Mouse (Mus musculus): ENCODE measurements at regions not wholly inside any gene's neighbourhood (a gene's known extent, or its start where the extent isn't known, plus 50 kb on each side); places are given as distances from the start of the nearest gene placed in this dataset.

GRCm38 (mm10) chr4:7559867-7560832 lies 678.7 kb downstream of the Car8 start:
- H3K27me3 ChIP-seq (ENCODE audit: control insufficient read depth, insufficient read depth, low read length): no peaks in the 10 kb centered on the region
- WGBS: 81% methylated on average over 7 of the region's 7 CpGs
- H3K4me1 ChIP-seq (ENCODE audit: control insufficient read depth, insufficient read depth, low read length): no peaks in the 10 kb centered on the region
- DNase-seq (ENCODE audit: low spot score, missing footprints) (no peak), ATAC-seq (ENCODE audit: low FRiP score) (no peak)
- H3K27ac ChIP-seq (ENCODE audit: low read depth, low read length): no peak overlapping the region
- H3K36me3 ChIP-seq (ENCODE audit: control insufficient read depth, insufficient read depth, low read length): no peaks in the 10 kb centered on the region
- H3K4me3 ChIP-seq (ENCODE audit: low read depth, low read length): no peak overlapping the region
- H3K9ac ChIP-seq (ENCODE audit: low read length): no peak overlapping the region
- H3K4me2 ChIP-seq: no peak overlapping the region
- no peaks in the 10 kb centered on the region for H3K9me3 ChIP-seq (ENCODE audit: control insufficient read depth, low read length)

GRCm38 (mm10) chr4:7558721-7559120 lies 680.1 kb downstream of the Car8 start:
- Histone ChIP-seq H3K9me3 (ENCODE audit: control insufficient read depth, low read length) (no peaks in the 10 kb centered on the region), H3K4me3 (ENCODE audit: low read depth, low read length) (no peak overlapping the region), H3K27ac (ENCODE audit: low read depth, low read length) (no peak overlapping the region), H3K4me2 (no peak overlapping the region), H3K27me3 (ENCODE audit: control insufficient read depth, insufficient read depth, low read length) (no peaks in the 10 kb centered on the region), H3K36me3 (ENCODE audit: control insufficient read depth, insufficient read depth, low read length) (no peaks in the 10 kb centered on the region), H3K4me1 (ENCODE audit: control insufficient read depth, insufficient read depth, low read length) (no peaks in the 10 kb centered on the region), H3K9ac (ENCODE audit: low read length) (no peak overlapping the region)
- WGBS: 93% methylated on average over 2 of the region's 2 CpGs
- ATAC-seq (ENCODE audit: low FRiP score) (no peak), DNase-seq (ENCODE audit: low spot score, missing footprints) (no peak)

- no peaks in the 10 kb centered on the region for H3K9me3 ChIP-seq (ENCODE audit: control insufficient read depth, low read length)
- H3K4me1 ChIP-seq (ENCODE audit: control insufficient read depth, insufficient read depth, low read length): no peaks in the 10 kb centered on the region
These were observed 704.5 kb downstream of the Car8 start for GRCm38 (mm10) chr4:7534301-7534700.

GRCm38 (mm10) chr4:7527718-7528117 lies 711.1 kb downstream of the Car8 start:
- Histone ChIP-seq H3K9ac (ENCODE audit: low read length) (no peak overlapping the region), H3K27ac (ENCODE audit: low read depth, low read length) (no peak overlapping the region), H3K4me3 (ENCODE audit: low read depth, low read length) (no peak overlapping the region), H3K9me3 (ENCODE audit: control insufficient read depth, low read length) (no peaks in the 10 kb centered on the region), H3K4me2 (no peak overlapping the region), H3K27me3 (ENCODE audit: control insufficient read depth, insufficient read depth, low read length) (no peaks in the 10 kb centered on the region), H3K36me3 (ENCODE audit: control insufficient read depth, insufficient read depth, low read length) (no peaks in the 10 kb centered on the region), H3K4me1 (ENCODE audit: control insufficient read depth, insufficient read depth, low read length) (no peaks in the 10 kb centered on the region)
- 83% methylated on average over 2 of the region's 2 CpGs for WGBS
- DNase-seq (ENCODE audit: low spot score, missing footprints) (no peak), ATAC-seq (ENCODE audit: low FRiP score) (no peak)

More at GRCm38 (mm10) chr4:7534301-7534700, 704.5 kb downstream of the Car8 start:
- DNase-seq (ENCODE audit: low spot score, missing footprints) (no peak), ATAC-seq (ENCODE audit: low FRiP score) (no peak)
- no peak overlapping the region for H3K4me3 ChIP-seq (ENCODE audit: low read depth, low read length)
- H3K4me2 ChIP-seq: no peak overlapping the region
- H3K9ac ChIP-seq (ENCODE audit: low read length): no peak overlapping the region
- WGBS: 88% methylated on average over 4 of the region's 4 CpGs
- H3K27me3 ChIP-seq (ENCODE audit: control insufficient read depth, insufficient read depth, low read length): no peaks in the 10 kb centered on the region
- no peak overlapping the region for H3K27ac ChIP-seq (ENCODE audit: low read depth, low read length)
- no peaks in the 10 kb centered on the region for H3K36me3 ChIP-seq (ENCODE audit: control insufficient read depth, insufficient read depth, low read length)

GRCm38 (mm10) chr4:7513081-7513480 lies 725.8 kb downstream of the Car8 start:
- no peak for ATAC-seq (ENCODE audit: low FRiP score)
- Histone ChIP-seq H3K4me3 (ENCODE audit: low read depth, low read length) (no peak overlapping the region), H3K9ac (ENCODE audit: low read length) (no peak overlapping the region), H3K4me1 (ENCODE audit: control insufficient read depth, insufficient read depth, low read length) (no peaks in the 10 kb centered on the region), H3K9me3 (ENCODE audit: control insufficient read depth, low read length) (no peaks in the 10 kb centered on the region), H3K27ac (ENCODE audit: low read depth, low read length) (no peak overlapping the region), H3K4me2 (no peak overlapping the region), H3K27me3 (ENCODE audit: control insufficient read depth, insufficient read depth, low read length) (no peaks in the 10 kb centered on the region), H3K36me3 (ENCODE audit: control insufficient read depth, insufficient read depth, low read length) (no peaks in the 10 kb centered on the region)
- WGBS: 92% methylated on average over 1 of the region's 1 CpGs
- DNase-seq (ENCODE audit: low spot score, missing footprints): no peak

- no peaks in the 10 kb centered on the region for H3K4me1 ChIP-seq (ENCODE audit: control insufficient read depth, insufficient read depth, low read length)
- DNase-seq (ENCODE audit: low spot score, missing footprints) (no peak), ATAC-seq (ENCODE audit: low FRiP score) (no peak)
- H3K36me3 ChIP-seq (ENCODE audit: control insufficient read depth, insufficient read depth, low read length): no peaks in the 10 kb centered on the region
- no peak overlapping the region for H3K27ac ChIP-seq (ENCODE audit: low read depth, low read length)
- H3K4me3 ChIP-seq (ENCODE audit: low read depth, low read length): no peak overlapping the region
- H3K4me2 ChIP-seq: no peak overlapping the region
- no peaks in the 10 kb centered on the region for H3K27me3 ChIP-seq (ENCODE audit: control insufficient read depth, insufficient read depth, low read length)
- H3K9me3 ChIP-seq (ENCODE audit: control insufficient read depth, low read length): no peaks in the 10 kb centered on the region
- no peak overlapping the region for H3K9ac ChIP-seq (ENCODE audit: low read length)
These were observed 753.3 kb downstream of the Car8 start for GRCm38 (mm10) chr4:7485552-7485951.

GRCm38 (mm10) chr4:7455130-7455529 lies 783.7 kb downstream of the Car8 start:
- H3K27me3 ChIP-seq (ENCODE audit: control insufficient read depth, insufficient read depth, low read length): no peaks in the 10 kb centered on the region
- no peak overlapping the region for H3K27ac ChIP-seq (ENCODE audit: low read depth, low read length)
- H3K4me3 ChIP-seq (ENCODE audit: low read depth, low read length): no peak overlapping the region
- H3K9ac ChIP-seq (ENCODE audit: low read length): no peak overlapping the region
- no peak for ATAC-seq (ENCODE audit: low FRiP score)
- no peaks in the 10 kb centered on the region for H3K36me3 ChIP-seq (ENCODE audit: control insufficient read depth, insufficient read depth, low read length)
- no peak overlapping the region for H3K4me2 ChIP-seq
- 37% methylated on average over 9 of the region's 9 CpGs for WGBS
- H3K9me3 ChIP-seq (ENCODE audit: control insufficient read depth, low read length): no peaks in the 10 kb centered on the region
- 0 out of 2 replicates have a peak, but pooled peaks cover 2% of the 10 kb centered on the region for H3K4me1 ChIP-seq (ENCODE audit: control insufficient read depth, insufficient read depth, low read length)
- DNase-seq (ENCODE audit: low spot score, missing footprints): no peak

GRCm38 (mm10) chr4:7452678-7453077 lies 786.2 kb downstream of the Car8 start:
- 0 out of 2 replicates have a peak, but pooled peaks have one; percentile 40 for ATAC-seq (ENCODE audit: low FRiP score)
- no peak for DNase-seq (ENCODE audit: low spot score, missing footprints)

GRCm38 (mm10) chr4:7450991-7451390 lies 787.9 kb downstream of the Car8 start:
- 0 out of 2 replicates have a peak, but pooled peaks cover 2% of the 10 kb centered on the region for H3K4me1 ChIP-seq (ENCODE audit: control insufficient read depth, insufficient read depth, low read length)
- no peaks in the 10 kb centered on the region for H3K27me3 ChIP-seq (ENCODE audit: control insufficient read depth, insufficient read depth, low read length)
- 59% methylated on average over 1 of the region's 1 CpGs for WGBS
- no peaks in the 10 kb centered on the region for H3K36me3 ChIP-seq (ENCODE audit: control insufficient read depth, insufficient read depth, low read length)
- no peak overlapping the region for H3K27ac ChIP-seq (ENCODE audit: low read depth, low read length)
- DNase-seq (ENCODE audit: low spot score, missing footprints): no peak
- no peak for ATAC-seq (ENCODE audit: low FRiP score)
- H3K4me2 ChIP-seq: no peak overlapping the region
- H3K4me3 ChIP-seq (ENCODE audit: low read depth, low read length): no peak overlapping the region
- H3K9ac ChIP-seq (ENCODE audit: low read length): no peak overlapping the region
- H3K9me3 ChIP-seq (ENCODE audit: control insufficient read depth, low read length): no peaks in the 10 kb centered on the region

More at GRCm38 (mm10) chr4:7452678-7453077, 786.2 kb downstream of the Car8 start:
- Histone ChIP-seq H3K27me3 (ENCODE audit: control insufficient read depth, insufficient read depth, low read length) (no peaks in the 10 kb centered on the region), H3K4me3 (ENCODE audit: low read depth, low read length) (no peak overlapping the region), H3K4me2 (no peak overlapping the region), H3K9ac (ENCODE audit: low read length) (no peak overlapping the region), H3K9me3 (ENCODE audit: control insufficient read depth, low read length) (no peaks in the 10 kb centered on the region), H3K4me1 (ENCODE audit: control insufficient read depth, insufficient read depth, low read length) (0 out of 2 replicates have a peak, but pooled peaks cover 2% of the 10 kb centered on the region), H3K27ac (ENCODE audit: low read depth, low read length) (no peak overlapping the region), H3K36me3 (ENCODE audit: control insufficient read depth, insufficient read depth, low read length) (no peaks in the 10 kb centered on the region)
- WGBS: 69% methylated on average over 3 of the region's 3 CpGs

All from midbrain, embryonic 11.5 days (tissue).